Mouse (Mus musculus): ENCODE data around the gene Atmin. TPM values are rescaled to one million over a fixed set of nuclear protein-coding genes. Genes with fewer than 3 reads are reported as not detected.
A peak's percentile ranks its signal among the peaks of the same experiment; 100 is the strongest.

Gene Atmin
- total RNA-seq (2021), result 10 to 100 TPM; 24.3 to 25.0 TPM
- long read RNA-seq, experiment 1, full-length matches to known transcripts, result 13 of 18 reads
- long read RNA-seq, experiment 1, partial matches to known transcripts, result 5 of 18 reads
- long read RNA-seq, experiment 1, other reads (novel, unspliced or antisense), result 0 of 18 reads
- long read RNA-seq, experiment 2, full-length matches to known transcripts, result 12 of 21 reads
- long read RNA-seq, experiment 2, partial matches to known transcripts, result 0 of 21 reads
- long read RNA-seq, experiment 2, other reads (novel, unspliced or antisense), result 9 of 21 reads

- DNase-seq (ENCODE audit: low spot score in 2 of 2), result peak; percentile 82 to 90
Observed at GRCm38 (mm10) chr8:116943161-116943554, at the start of gene Atmin. Atmin (plus strand) TSS chr8:116943393.

GRCm38 (mm10) chr8:116893938-116894337 lies 49.3 kb upstream of the Atmin start:
- no peak for DNase-seq (ENCODE audit: low spot score in 2 of 2)

- DNase-seq (ENCODE audit: low spot score in 2 of 2), result no peak
Observed at GRCm38 (mm10) chr8:116895521-116895920, 47.7 kb upstream of the Atmin start.

- DNase-seq (ENCODE audit: low spot score in 2 of 2), result no peak
Observed at GRCm38 (mm10) chr8:116904736-116905135, 38.5 kb upstream of the Atmin start.

- DNase-seq (ENCODE audit: low spot score in 2 of 2), result no peak
Observed at GRCm38 (mm10) chr8:116905252-116905651, 37.9 kb upstream of the Atmin start.

GRCm38 (mm10) chr8:116905836-116906235 lies 37.4 kb upstream of the Atmin start:
- DNase-seq (ENCODE audit: low spot score in 2 of 2), result no peak

GRCm38 (mm10) chr8:116921005-116921336 lies 22.2 kb upstream of the Atmin start:
- peak; percentile 55 to 73 for DNase-seq (ENCODE audit: low spot score in 2 of 2)

- peak; percentile 88 to 89 for DNase-seq (ENCODE audit: low spot score in 2 of 2)
Observed at GRCm38 (mm10) chr8:116921337-116922059, 21.7 kb upstream of the Atmin start, which contains the start of the genes Cmc2 and Cenpn. Cmc2 (minus strand) TSS chr8:116921455. Cenpn (plus strand) TSS chr8:116921730.

GRCm38 (mm10) chr8:116922060-116922757 lies 21.0 kb upstream of the Atmin start:
- DNase-seq (ENCODE audit: low spot score in 2 of 2), result no peak

GRCm38 (mm10) chr8:116923526-116923925 lies 19.7 kb upstream of the Atmin start:
- no peak for DNase-seq (ENCODE audit: low spot score in 2 of 2)

GRCm38 (mm10) chr8:116927880-116928279 lies 15.3 kb upstream of the Atmin start:
- peak; percentile 52 for DNase-seq (ENCODE audit: low spot score in 2 of 2)

GRCm38 (mm10) chr8:116928588-116928987 lies 14.6 kb upstream of the Atmin start:
- no peak for DNase-seq (ENCODE audit: low spot score in 2 of 2)

GRCm38 (mm10) chr8:116934976-116935375 lies 8.2 kb upstream of the Atmin start:
- DNase-seq (ENCODE audit: low spot score in 2 of 2), result no peak

- no peak for DNase-seq (ENCODE audit: low spot score in 2 of 2)
Observed at GRCm38 (mm10) chr8:116935506-116935905, 7.7 kb upstream of the Atmin start.

- no peak for DNase-seq (ENCODE audit: low spot score in 2 of 2)
Observed at GRCm38 (mm10) chr8:116942284-116943058, 722 bp upstream of the Atmin start.

- peak; percentile 24 to 37 for DNase-seq (ENCODE audit: low spot score in 2 of 2)
Observed at GRCm38 (mm10) chr8:116943555-116944384, 577 bp downstream of the Atmin start.

GRCm38 (mm10) chr8:116944385-116944696 lies 1.1 kb downstream of the Atmin start:
- no peak for DNase-seq (ENCODE audit: low spot score in 2 of 2)

GRCm38 (mm10) chr8:116945169-116945910 lies 2.1 kb downstream of the Atmin start:
- no peak for DNase-seq (ENCODE audit: low spot score in 2 of 2)

GRCm38 (mm10) chr8:116946268-116946838 lies 3.2 kb downstream of the Atmin start:
- no peak for DNase-seq (ENCODE audit: low spot score in 2 of 2)

Data from adrenal gland, adult 18-20 months (tissue).